In genomic region chr13:108271458-108272148, GRCm38 (mm10) we compare ENCODE assay signal across 1 mouse cellular context.
A peak's percentile ranks its signal among the peaks of the same experiment; 100 is the strongest.
TF ChIP-seq lines count a peak whose summit lies in the region.

No protein-coding gene starts in this region.

TF ChIP-seq in MEL, 35 proteins besides CTCF, POLR2A, EP300 and RAD21 (continued from another document):
- no peak for TF ChIP-seq MEF2A (IDR thresholded peaks at IDR 0.05; ENCODE audit: extremely low read depth, insufficient replicate concordance, low read depth, low read length, poor library complexity, severe bottlenecking)
- no peak for TF ChIP-seq ZC3H11A (IDR thresholded peaks at IDR 0.05; ENCODE audit: low read depth, low read length)
- peak; percentile 35; the same call in 1 of the 2 replicates for TF ChIP-seq SIN3A (IDR thresholded peaks at IDR 0.05; ENCODE audit: low read length)
- no peak for TF ChIP-seq POLR2AphosphoS2 (IDR thresholded peaks at IDR 0.05; ENCODE audit: low read length)
- no peak for TF ChIP-seq TCF12 (IDR thresholded peaks at IDR 0.05; ENCODE audit: low read depth, low read length)
- TF ChIP-seq ZKSCAN1 (IDR thresholded peaks at IDR 0.05; ENCODE audit: low read depth, low read length): no peak
- 0 out of 2 replicates have a peak, but pooled peaks have one; percentile 10 for TF ChIP-seq MYB (IDR thresholded peaks at IDR 0.05; ENCODE audit: low read depth, low read length)
- TF ChIP-seq UBTF (IDR thresholded peaks at IDR 0.05; ENCODE audit: borderline replicate concordance, insufficient read depth, low read depth, low read length): no peak
- 0 out of 2 replicates have a peak, but pooled peaks have one; percentile 59 for TF ChIP-seq JUND (IDR thresholded peaks at IDR 0.05; ENCODE audit: low read depth, low read length)
- no peak for TF ChIP-seq ELF1 (IDR thresholded peaks at IDR 0.05; ENCODE audit: low read depth, low read length)
- no peak for TF ChIP-seq MXI1 (IDR thresholded peaks at IDR 0.05; ENCODE audit: low read depth, low read length)
- TF ChIP-seq POLR2AphosphoS5 (IDR thresholded peaks at IDR 0.05; ENCODE audit: borderline replicate concordance, low read depth, low read length): no peak
- no peak for TF ChIP-seq MAZ (IDR thresholded peaks at IDR 0.05; ENCODE audit: low read depth, low read length)
